Mouse (Mus musculus) forebrain, embryonic 16.5 days (tissue): ENCODE measurements around the gene Apoe. TPM values are rescaled to one million over a fixed set of nuclear protein-coding genes. Genes with fewer than 3 reads are reported as not detected.
A peak's percentile ranks its signal among the peaks of the same experiment; 100 is the strongest.

Experiments used
- ATAC-seq: fragments of 200-750 bp; cut with Nextera tagmentation; 2 replicates; pipeline ENCODE4 v1.8.0; 2017; ENCODE audit warnings: mild to moderate bottlenecking, moderate library complexity
- H3K27ac ChIP-seq: fragments of 300-500 bp; sonication (generic); 2 replicates; pipeline ENCODE4 v1.5.1; 2014; ENCODE audit warnings: low read length, control low read depth
- H3K27me3 ChIP-seq: fragments of 300-500 bp; sonication (generic); replicated peaks from 2 replicates; pipeline ENCODE4 v1.6.1; 2014; ENCODE audit warnings: low read length; ENCODE audit not compliant: control insufficient read depth, insufficient read depth
- H3K36me3 ChIP-seq: fragments of 300-500 bp; sonication (generic); 2 replicates; pipeline ENCODE4 v1.6.1; 2014; ENCODE audit not compliant: control insufficient read depth, insufficient read depth
- H3K4me1 ChIP-seq: fragments of 300-500 bp; sonication (generic); replicated peaks from 2 replicates; pipeline ENCODE4 v1.6.1; 2014; ENCODE audit warnings: low read length; ENCODE audit not compliant: control insufficient read depth, insufficient read depth
- H3K4me2 ChIP-seq: fragments of 300-500 bp; sonication (generic); 2 replicates; pipeline ENCODE4 v1.6.1; 2014; ENCODE audit warnings: mild to moderate bottlenecking, low read length, control low read depth
- H3K4me3 ChIP-seq: fragments of 300-500 bp; sonication (generic); replicated peaks from 2 replicates; pipeline ENCODE4 v1.5.1; 2014; ENCODE audit warnings: mild to moderate bottlenecking, low read length, control low read depth
- H3K9ac ChIP-seq: fragments of 300-500 bp; sonication (generic); replicated peaks from 2 replicates; pipeline ENCODE4 v1.6.1; 2014; ENCODE audit warnings: low read depth, low read length, control low read depth
- H3K9me3 ChIP-seq: fragments of 300-500 bp; sonication (generic); 2 replicates; pipeline ENCODE4 v1.6.1; 2016; ENCODE audit warnings: low read length; ENCODE audit not compliant: control insufficient read depth
- WGBS: fragments of 180-500 bp; shearing (Covaris S2); extraction: QIAGEN DNeasy Blood & Tissue Kit; methylation state at CpG from one replicate; pipeline ENCODE4 v1.1.7; 2014; 5-methylcytosine and 5-hydroxymethylcytosine counted together
- polyA plus RNA-seq: library from polyadenylated mRNA; unstranded; fragments of >200 nt; fragmentation: Nextera tagmentation; extraction: Ambion mirVana; gene quantifications from 2 replicates; pipeline ENCODE4 v1.2.1, GENCODE M21; 2015

Gene Apoe
- polyA plus RNA-seq, 1 experiment from 2014 or later: 269 TPM

- ATAC-seq: no peak
- Histone ChIP-seq H3K4me2 (no peak overlapping the region), H3K27ac (no peak overlapping the region), H3K4me3 (no peak overlapping the region), H3K9ac (no peak overlapping the region), H3K36me3 (no peaks in the 10 kb centered on the region), H3K9me3 (no peaks in the 10 kb centered on the region), H3K4me1 (peaks cover 16% of the 10 kb centered on the region), H3K27me3 (no peaks in the 10 kb centered on the region)
- WGBS: 86% methylated on average over 6 of the region's 6 CpGs
Measured at GRCm38 (mm10) chr7:19695881-19696280, 3.1 kb downstream of the Apoe start.

GRCm38 (mm10) chr7:19695213-19695594, 3.8 kb downstream of the Apoe start:
- H3K36me3 ChIP-seq: no peaks in the 10 kb centered on the region
- 62% methylated on average over 8 of the region's 8 CpGs for WGBS
- H3K9me3 ChIP-seq: no peaks in the 10 kb centered on the region
- no peak overlapping the region for H3K4me2 ChIP-seq
- H3K27me3 ChIP-seq: no peaks in the 10 kb centered on the region
- H3K9ac ChIP-seq: no peak overlapping the region
- H3K27ac ChIP-seq: no peak overlapping the region
- no peak overlapping the region for H3K4me3 ChIP-seq
- no peak for ATAC-seq
- H3K4me1 ChIP-seq: peaks cover 16% of the 10 kb centered on the region

- no peaks in the 10 kb centered on the region for H3K9me3 ChIP-seq
- H3K9ac ChIP-seq: no peak overlapping the region
- ATAC-seq: no peak
- H3K4me1 ChIP-seq: peaks cover 16% of the 10 kb centered on the region
- H3K27ac ChIP-seq: no peak overlapping the region
- H3K36me3 ChIP-seq: no peaks in the 10 kb centered on the region
- no peak overlapping the region for H3K4me2 ChIP-seq
- H3K4me3 ChIP-seq: no peak overlapping the region
- no peaks in the 10 kb centered on the region for H3K27me3 ChIP-seq
- 91% methylated on average over 10 of the region's 10 CpGs for WGBS
Measured at GRCm38 (mm10) chr7:19694336-19695212, 4.4 kb downstream of the Apoe start.

GRCm38 (mm10) chr7:19693421-19693820, 5.6 kb downstream of the Apoe start:
- no peaks in the 10 kb centered on the region for H3K36me3 ChIP-seq
- WGBS: 30% methylated on average over 10 of the region's 10 CpGs
- peak; percentile 38; the same call in 1 of the 2 replicates for ATAC-seq
- no peaks in the 10 kb centered on the region for H3K9me3 ChIP-seq
- H3K27me3 ChIP-seq: no peaks in the 10 kb centered on the region
- H3K4me1 ChIP-seq: peaks cover 4% of the 10 kb centered on the region; the same call in 1 of the 2 replicates
- no peak overlapping the region for H3K4me3 ChIP-seq
- H3K4me2 ChIP-seq: no peak overlapping the region
- no peak overlapping the region for H3K9ac ChIP-seq
- H3K27ac ChIP-seq: no peak overlapping the region

- no peak within 1 kb of the TSS for H3K27ac ChIP-seq
- no peaks in the 10 kb centered on the region for H3K9me3 ChIP-seq
- no peak within 1 kb of the TSS for H3K9ac ChIP-seq
Measured at GRCm38 (mm10) chr7:19691873-19692865, 6.8 kb downstream of the Apoe start, which contains the start of gene Apoc1. TSS of gene Apoc1 (minus strand) at chr7:19692660.

GRCm38 (mm10) chr7:19691434-19691833, 7.6 kb downstream of the Apoe start:
- no peak overlapping the region for H3K9ac ChIP-seq
- H3K4me2 ChIP-seq: no peak overlapping the region
- WGBS: 86% methylated on average over 6 of the region's 6 CpGs
- no peak overlapping the region for H3K27ac ChIP-seq
- no peaks in the 10 kb centered on the region for H3K36me3 ChIP-seq
- H3K4me3 ChIP-seq: no peak overlapping the region
- peaks cover 4% of the 10 kb centered on the region; the same call in 1 of the 2 replicates for H3K4me1 ChIP-seq
- H3K27me3 ChIP-seq: no peaks in the 10 kb centered on the region
- no peaks in the 10 kb centered on the region for H3K9me3 ChIP-seq
- ATAC-seq: no peak

More at GRCm38 (mm10) chr7:19691873-19692865, 6.8 kb downstream of the Apoe start, which contains the start of gene Apoc1:
- H3K27me3 ChIP-seq: no peaks in the 10 kb centered on the region
- H3K36me3 ChIP-seq: no peaks in the 10 kb centered on the region
- H3K4me3 ChIP-seq: no peak within 1 kb of the TSS
- 49% methylated on average over 28 of the region's 28 CpGs for whole genome bisulfite sequencing
- no peak within 1 kb of the TSS for H3K4me2 ChIP-seq
- no peak for ATAC-seq
- H3K4me1 ChIP-seq: peaks cover 4% of the 10 kb centered on the region; the same call in 1 of the 2 replicates

- 95% methylated on average over 4 of the region's 4 CpGs for WGBS
- no peaks in the 10 kb centered on the region for H3K9me3 ChIP-seq
- H3K4me1 ChIP-seq: peaks cover 4% of the 10 kb centered on the region; the same call in 1 of the 2 replicates
- no peak for ATAC-seq
- H3K27me3 ChIP-seq: no peaks in the 10 kb centered on the region
- H3K27ac ChIP-seq: no peak overlapping the region
- H3K4me3 ChIP-seq: no peak overlapping the region
- no peak overlapping the region for H3K9ac ChIP-seq
- H3K36me3 ChIP-seq: no peaks in the 10 kb centered on the region
- no peak overlapping the region for H3K4me2 ChIP-seq
Measured at GRCm38 (mm10) chr7:19690845-19691244, 8.1 kb downstream of the Apoe start.

- Histone ChIP-seq H3K4me2 (no peak overlapping the region), H3K27me3 (no peaks in the 10 kb centered on the region), H3K9me3 (no peaks in the 10 kb centered on the region), H3K36me3 (no peaks in the 10 kb centered on the region), H3K27ac (no peak overlapping the region), H3K4me1 (peaks cover 4% of the 10 kb centered on the region; the same call in 1 of the 2 replicates), H3K9ac (no peak overlapping the region), H3K4me3 (no peak overlapping the region)
- ATAC-seq: no peak
- 93% methylated on average over 2 of the region's 2 CpGs for WGBS
Measured at GRCm38 (mm10) chr7:19688611-19689010, 10.4 kb downstream of the Apoe start.

GRCm38 (mm10) chr7:19688101-19688500, 10.9 kb downstream of the Apoe start:
- Histone ChIP-seq H3K9ac (no peak overlapping the region), H3K36me3 (no peaks in the 10 kb centered on the region), H3K27me3 (no peaks in the 10 kb centered on the region), H3K4me3 (no peak overlapping the region), H3K4me1 (0 out of 2 replicates have a peak, but pooled peaks cover under 1% of the 10 kb centered on the region), H3K4me2 (no peak overlapping the region), H3K27ac (no peak overlapping the region), H3K9me3 (no peaks in the 10 kb centered on the region)
- 89% methylated on average over 10 of the region's 10 CpGs for WGBS
- ATAC-seq: no peak
